Mouse (Mus musculus): ENCODE data around the gene Mkrn1. TPM values are rescaled to one million over a fixed set of nuclear protein-coding genes. Genes with fewer than 3 reads are reported as not detected.

Gene Mkrn1
- polyA plus RNA-seq, 1 experiment: 34.7 TPM

DNA sequence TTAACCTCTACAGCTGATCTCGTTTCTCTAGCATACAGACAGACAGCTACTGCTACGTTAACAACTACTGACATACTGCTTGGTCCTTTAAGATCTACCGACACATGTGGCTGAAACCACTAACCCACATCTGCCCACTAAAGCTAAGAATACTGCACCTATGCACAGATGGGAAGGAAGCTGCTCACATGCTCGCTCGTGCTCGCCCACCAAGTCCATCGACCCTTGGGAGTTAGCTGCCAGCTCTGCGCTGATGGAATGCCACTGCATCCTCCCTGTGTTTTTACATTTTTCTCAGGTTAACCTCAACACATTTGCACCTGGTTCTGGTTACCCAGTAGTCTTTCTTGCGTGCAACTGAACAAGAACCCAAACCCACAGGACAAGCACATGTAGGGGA, 21.9 kb downstream of the Mkrn1 start:
- no peaks in the 10 kb centered on the region for H3K79me2 ChIP-seq (ENCODE audit: control insufficient read depth, insufficient read depth)
- H3K36me3 ChIP-seq (ENCODE audit: control insufficient read depth, insufficient read depth): no peaks in the 10 kb centered on the region
- H3K4me3 ChIP-seq: no peak overlapping the region
- TF ChIP-seq MYOG (IDR thresholded peaks at IDR 0.05; ENCODE audit: control insufficient read depth in 1 of 3, insufficient read depth in 1 of 3, insufficient read length in 2 of 3, low read depth in 2 of 3) (no peak), USF1 (IDR thresholded peaks at IDR 0.05; ENCODE audit: low read depth) (no peak), REST (IDR thresholded peaks at IDR 0.05; ENCODE audit: insufficient read depth, insufficient read length) (no peak)
- no peaks in the 10 kb centered on the region for H3K27me3 ChIP-seq (ENCODE audit: control insufficient read depth, insufficient read depth, insufficient read length)
- no peak overlapping the region for H3K4me2 ChIP-seq (ENCODE audit: low read depth)
- H3ac ChIP-seq (ENCODE audit: control insufficient read depth, insufficient read length): no peak overlapping the region

DNA sequence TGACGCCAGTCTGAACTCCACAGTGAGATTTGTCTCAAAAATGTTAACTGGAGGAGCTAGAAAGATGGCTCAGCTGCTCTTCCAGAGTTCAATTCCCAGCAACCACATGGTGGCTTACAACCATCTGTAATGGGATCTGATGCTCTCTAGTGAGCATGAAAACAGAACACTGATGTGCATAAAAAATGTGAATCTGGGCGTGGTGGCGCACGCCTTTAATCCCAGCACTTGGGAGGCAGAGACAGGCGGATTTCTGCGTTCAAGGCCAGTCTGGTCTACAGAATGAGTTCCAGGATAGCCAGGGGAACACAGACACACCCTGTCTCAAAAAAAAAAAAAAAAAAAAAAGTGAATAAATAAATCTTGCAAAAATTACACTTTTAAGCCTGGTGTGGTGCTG, 23.2 kb downstream of the Mkrn1 start:
- Histone ChIP-seq H3K27me3 (ENCODE audit: control insufficient read depth, insufficient read depth, insufficient read length) (no peaks in the 10 kb centered on the region), H3K79me2 (ENCODE audit: control insufficient read depth, insufficient read depth) (no peaks in the 10 kb centered on the region), H3K36me3 (ENCODE audit: control insufficient read depth, insufficient read depth) (no peaks in the 10 kb centered on the region), H3ac (ENCODE audit: control insufficient read depth, insufficient read length) (no peak overlapping the region), H3K4me3 (no peak overlapping the region), H3K4me2 (ENCODE audit: low read depth) (no peak overlapping the region)
- TF ChIP-seq USF1 (IDR thresholded peaks at IDR 0.05; ENCODE audit: low read depth): no peak
- TF ChIP-seq SRF (IDR thresholded peaks at IDR 0.05; ENCODE audit: control insufficient read depth, insufficient read length, low read depth): no peak
- TF ChIP-seq MYOD1 (IDR thresholded peaks at IDR 0.05; ENCODE audit: control insufficient read depth in 1 of 3, insufficient read length in 2 of 3, low read depth in 2 of 3): no peak
- TF ChIP-seq REST (IDR thresholded peaks at IDR 0.05; ENCODE audit: insufficient read depth, insufficient read length): no peak
- TF ChIP-seq POLR2A (IDR thresholded peaks at IDR 0.05; ENCODE audit: insufficient read length, low read depth): no peak
- TF ChIP-seq E2F4 (IDR thresholded peaks at IDR 0.05; ENCODE audit: insufficient read depth): no peak
- no peak for TF ChIP-seq POLR2AphosphoS2 (IDR thresholded peaks at IDR 0.05; ENCODE audit: insufficient read length, low read depth)
- no peak for TF ChIP-seq TCF3 (IDR thresholded peaks at IDR 0.05; ENCODE audit: insufficient read length, low read depth)
- no peak for TF ChIP-seq CEBPB (IDR thresholded peaks at IDR 0.05; ENCODE audit: insufficient read depth, poor library complexity, severe bottlenecking)
- TF ChIP-seq MAX (IDR thresholded peaks at IDR 0.05; ENCODE audit: low read depth): no peak
- TF ChIP-seq MYOG (IDR thresholded peaks at IDR 0.05; ENCODE audit: control insufficient read depth in 1 of 3, insufficient read depth in 1 of 3, insufficient read length in 2 of 3, low read depth in 2 of 3): no peak

DNA sequence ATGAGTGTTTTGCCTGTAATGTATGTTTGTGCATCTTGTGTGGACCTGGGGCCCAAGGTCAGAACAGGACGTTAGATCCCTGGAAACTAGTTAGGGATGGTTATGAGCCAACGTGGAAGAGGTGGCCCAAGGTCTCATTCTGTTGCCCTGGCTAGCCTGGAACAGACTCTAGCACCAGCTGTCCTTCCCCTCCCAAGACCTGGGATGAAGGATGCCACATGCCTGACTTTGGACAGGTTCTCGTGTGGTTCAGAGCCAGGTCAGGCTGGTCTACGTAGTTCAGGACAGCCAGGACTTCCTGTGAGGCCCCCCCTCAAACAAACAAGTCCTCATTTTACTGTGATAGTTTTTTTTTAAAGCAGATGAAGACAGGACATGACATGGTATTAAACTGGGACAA, 24.3 kb downstream of the Mkrn1 start:
- Histone ChIP-seq H3K79me2 (ENCODE audit: control insufficient read depth, insufficient read depth) (no peaks in the 10 kb centered on the region), H3K36me3 (ENCODE audit: control insufficient read depth, insufficient read depth) (no peaks in the 10 kb centered on the region), H3K27me3 (ENCODE audit: control insufficient read depth, insufficient read depth, insufficient read length) (no peaks in the 10 kb centered on the region), H3ac (ENCODE audit: control insufficient read depth, insufficient read length) (no peak overlapping the region), H3K4me3 (no peak overlapping the region), H3K4me2 (ENCODE audit: low read depth) (no peak overlapping the region)
- no peak for TF ChIP-seq POLR2A (IDR thresholded peaks at IDR 0.05; ENCODE audit: insufficient read length, low read depth)

DNA sequence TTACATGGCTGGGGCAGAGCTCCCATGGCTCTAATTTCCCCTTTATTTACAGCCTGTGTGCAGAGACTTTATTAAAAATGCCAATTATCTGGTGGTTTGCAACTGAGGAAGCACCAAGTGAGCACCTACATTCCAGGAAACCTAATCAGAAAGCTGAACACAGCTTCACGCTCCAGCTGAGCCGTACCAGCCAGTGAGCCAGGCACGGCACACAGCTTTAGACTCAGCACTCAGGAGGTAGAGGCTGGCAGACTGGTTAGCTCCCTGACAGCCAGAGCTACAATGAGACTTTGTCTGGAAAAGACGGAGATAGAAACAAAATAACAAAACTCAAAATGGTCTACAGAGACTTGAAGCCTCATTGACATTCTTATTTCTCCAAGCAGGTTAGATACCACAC, 24.8 kb downstream of the Mkrn1 start:
- no peaks in the 10 kb centered on the region for H3K36me3 ChIP-seq (ENCODE audit: control insufficient read depth, insufficient read depth)
- no peaks in the 10 kb centered on the region for H3K79me2 ChIP-seq (ENCODE audit: control insufficient read depth, insufficient read depth)
- no peak overlapping the region for H3ac ChIP-seq (ENCODE audit: control insufficient read depth, insufficient read length)
- TF ChIP-seq TCF3 (IDR thresholded peaks at IDR 0.05; ENCODE audit: insufficient read length, low read depth): no peak
- TF ChIP-seq MAX (IDR thresholded peaks at IDR 0.05; ENCODE audit: low read depth): no peak
- no peak for TF ChIP-seq TCF12 (IDR thresholded peaks at IDR 0.05; ENCODE audit: insufficient read depth, poor library complexity, severe bottlenecking)
- TF ChIP-seq E2F4 (IDR thresholded peaks at IDR 0.05; ENCODE audit: insufficient read depth): no peak
- TF ChIP-seq POLR2AphosphoS2 (IDR thresholded peaks at IDR 0.05; ENCODE audit: insufficient read length, low read depth): no peak
- no peak for TF ChIP-seq MYOD1 (IDR thresholded peaks at IDR 0.05; ENCODE audit: control insufficient read depth in 1 of 3, insufficient read length in 2 of 3, low read depth in 2 of 3)
- TF ChIP-seq POLR2A (IDR thresholded peaks at IDR 0.05; ENCODE audit: insufficient read length, low read depth): no peak
- no peak for TF ChIP-seq CEBPB (IDR thresholded peaks at IDR 0.05; ENCODE audit: insufficient read depth, poor library complexity, severe bottlenecking)
- no peak for TF ChIP-seq MYOG (IDR thresholded peaks at IDR 0.05; ENCODE audit: control insufficient read depth in 1 of 3, insufficient read depth in 1 of 3, insufficient read length in 2 of 3, low read depth in 2 of 3)
- TF ChIP-seq USF1 (IDR thresholded peaks at IDR 0.05; ENCODE audit: low read depth): no peak
- no peak for TF ChIP-seq SRF (IDR thresholded peaks at IDR 0.05; ENCODE audit: control insufficient read depth, insufficient read length, low read depth)
- TF ChIP-seq REST (IDR thresholded peaks at IDR 0.05; ENCODE audit: insufficient read depth, insufficient read length): no peak
- no peak overlapping the region for H3K4me2 ChIP-seq (ENCODE audit: low read depth)
- H3K27me3 ChIP-seq (ENCODE audit: control insufficient read depth, insufficient read depth, insufficient read length): no peaks in the 10 kb centered on the region
- H3K4me3 ChIP-seq: no peak overlapping the region

DNA sequence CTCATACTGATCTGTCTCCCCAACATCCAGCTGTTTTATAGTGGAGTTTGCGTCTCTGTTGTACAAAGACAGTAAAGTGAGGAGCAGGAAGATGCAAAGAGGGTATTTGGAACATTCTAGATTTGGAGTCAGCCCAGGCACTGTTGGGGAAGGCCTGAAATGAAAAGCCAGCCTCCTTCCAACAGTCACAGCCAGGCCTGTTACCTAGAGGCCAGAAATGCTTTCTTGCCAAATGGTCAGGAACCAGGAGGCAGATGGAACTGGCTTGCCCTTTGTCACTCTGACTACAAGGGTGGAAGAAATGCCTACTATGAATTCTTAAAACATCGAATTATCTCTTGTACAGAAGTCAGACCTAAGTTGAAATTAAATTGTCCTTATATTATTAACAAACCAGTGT, 30.3 kb downstream of the Mkrn1 start:
- Histone ChIP-seq H3K4me2 (ENCODE audit: low read depth) (no peak overlapping the region), H3K27me3 (ENCODE audit: control insufficient read depth, insufficient read depth, insufficient read length) (no peaks in the 10 kb centered on the region), H3ac (ENCODE audit: control insufficient read depth, insufficient read length) (no peak overlapping the region), H3K36me3 (ENCODE audit: control insufficient read depth, insufficient read depth) (no peaks in the 10 kb centered on the region), H3K79me2 (ENCODE audit: control insufficient read depth, insufficient read depth) (no peaks in the 10 kb centered on the region), H3K4me3 (no peak overlapping the region)
- TF ChIP-seq TCF12 (IDR thresholded peaks at IDR 0.05; ENCODE audit: insufficient read depth, poor library complexity, severe bottlenecking): no peak
- TF ChIP-seq USF1 (IDR thresholded peaks at IDR 0.05; ENCODE audit: low read depth): no peak
- no peak for TF ChIP-seq MAX (IDR thresholded peaks at IDR 0.05; ENCODE audit: low read depth)
- TF ChIP-seq MYOG (IDR thresholded peaks at IDR 0.05; ENCODE audit: control insufficient read depth in 1 of 3, insufficient read depth in 1 of 3, insufficient read length in 2 of 3, low read depth in 2 of 3): no peak
- TF ChIP-seq E2F4 (IDR thresholded peaks at IDR 0.05; ENCODE audit: insufficient read depth): no peak
- TF ChIP-seq SRF (IDR thresholded peaks at IDR 0.05; ENCODE audit: control insufficient read depth, insufficient read length, low read depth): no peak
- TF ChIP-seq TCF3 (IDR thresholded peaks at IDR 0.05; ENCODE audit: insufficient read length, low read depth): no peak
- no peak for TF ChIP-seq POLR2A (IDR thresholded peaks at IDR 0.05; ENCODE audit: insufficient read length, low read depth)
- no peak for TF ChIP-seq MYOD1 (IDR thresholded peaks at IDR 0.05; ENCODE audit: control insufficient read depth in 1 of 3, insufficient read length in 2 of 3, low read depth in 2 of 3)
- TF ChIP-seq CEBPB (IDR thresholded peaks at IDR 0.05; ENCODE audit: insufficient read depth, poor library complexity, severe bottlenecking): no peak
- no peak for TF ChIP-seq REST (IDR thresholded peaks at IDR 0.05; ENCODE audit: insufficient read depth, insufficient read length)
- no peak for TF ChIP-seq POLR2AphosphoS2 (IDR thresholded peaks at IDR 0.05; ENCODE audit: insufficient read length, low read depth)
